Mouse (Mus musculus): ENCODE measurements at regions not wholly inside any gene's neighbourhood (a gene's known extent, or its start where the extent isn't known, plus 50 kb on each side); places are given as distances from the start of the nearest gene placed in this dataset.

- Histone ChIP-seq H3K36me3 (ENCODE audit: control insufficient read depth, insufficient read depth, low read length) (no peaks in the 10 kb centered on the region), H3K27ac (ENCODE audit: insufficient read depth, low read depth, low read length) (no peak overlapping the region), H3K4me1 (ENCODE audit: control insufficient read depth, insufficient read depth, low read length) (no peaks in the 10 kb centered on the region), H3K4me3 (ENCODE audit: insufficient read depth, low read depth, low read length) (no peak overlapping the region), H3K27me3 (replicated peaks; ENCODE audit: control insufficient read depth, insufficient read depth, low read length) (no peaks in the 10 kb centered on the region)
- WGBS = 85% methylated on average over 17 of the region's 17 CpGs
- no peak for DNase-seq
- TF ChIP-seq CTCF (conservative IDR thresholded peaks at IDR 0.05; ENCODE audit: insufficient read depth, insufficient read length, low read depth, low read length) (no peak), POLR2A (IDR thresholded peaks at IDR 0.05; ENCODE audit: low read depth, low read length) (no peak)
These were observed 97.2 kb upstream of the Cpm start for GRCm38 (mm10) chr10:117531798-117532747.

DNA sequence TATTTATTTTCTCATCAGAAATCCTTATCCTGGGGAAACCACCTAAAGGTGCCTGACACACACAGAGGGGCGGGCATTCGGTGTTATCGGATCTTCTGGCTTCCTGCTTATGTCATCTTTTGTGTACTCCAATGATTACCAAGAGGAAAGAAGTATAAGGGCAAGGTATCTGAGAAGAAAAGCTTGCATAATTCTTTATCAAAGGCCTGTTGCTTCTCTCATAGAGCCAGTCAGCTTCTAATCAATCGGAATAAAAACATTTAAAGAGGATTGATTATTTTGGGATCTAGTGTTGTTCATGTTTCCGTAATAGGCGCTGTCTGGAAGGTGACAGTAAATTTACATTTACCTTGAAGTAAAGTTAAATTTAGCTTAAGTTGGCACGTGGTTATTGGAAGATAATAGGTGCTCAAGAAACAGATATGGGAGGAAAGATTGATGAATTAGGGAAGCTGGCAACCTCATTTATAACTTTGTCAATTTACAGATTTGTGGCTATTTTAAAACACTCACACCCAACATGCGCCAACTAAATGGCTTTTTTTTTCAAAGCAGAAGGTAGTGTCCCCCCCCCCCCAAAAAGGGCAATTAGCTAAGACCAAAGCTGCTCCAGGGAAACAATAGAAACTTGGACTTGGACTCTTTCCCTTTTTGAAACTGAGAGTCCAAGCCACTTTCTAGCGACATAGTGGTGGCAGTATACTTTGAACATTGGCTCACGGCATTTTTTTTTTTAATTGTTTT is 98.3 kb upstream of the Cpm start:
- Histone ChIP-seq H3K27me3 (replicated peaks; ENCODE audit: control insufficient read depth, insufficient read depth, low read length) (no peaks in the 10 kb centered on the region), H3K4me1 (ENCODE audit: control insufficient read depth, insufficient read depth, low read length) (no peaks in the 10 kb centered on the region), H3K36me3 (ENCODE audit: control insufficient read depth, insufficient read depth, low read length) (no peaks in the 10 kb centered on the region), H3K4me3 (ENCODE audit: insufficient read depth, low read depth, low read length) (no peak overlapping the region), H3K27ac (ENCODE audit: insufficient read depth, low read depth, low read length) (no peak overlapping the region)
- 77% methylated on average over 10 of the region's 10 CpGs for WGBS
- DNase-seq = no peak
- no peak for TF ChIP-seq POLR2A (IDR thresholded peaks at IDR 0.05; ENCODE audit: low read depth, low read length)
- no peak for TF ChIP-seq CTCF (conservative IDR thresholded peaks at IDR 0.05; ENCODE audit: insufficient read depth, insufficient read length, low read depth, low read length)

DNA sequence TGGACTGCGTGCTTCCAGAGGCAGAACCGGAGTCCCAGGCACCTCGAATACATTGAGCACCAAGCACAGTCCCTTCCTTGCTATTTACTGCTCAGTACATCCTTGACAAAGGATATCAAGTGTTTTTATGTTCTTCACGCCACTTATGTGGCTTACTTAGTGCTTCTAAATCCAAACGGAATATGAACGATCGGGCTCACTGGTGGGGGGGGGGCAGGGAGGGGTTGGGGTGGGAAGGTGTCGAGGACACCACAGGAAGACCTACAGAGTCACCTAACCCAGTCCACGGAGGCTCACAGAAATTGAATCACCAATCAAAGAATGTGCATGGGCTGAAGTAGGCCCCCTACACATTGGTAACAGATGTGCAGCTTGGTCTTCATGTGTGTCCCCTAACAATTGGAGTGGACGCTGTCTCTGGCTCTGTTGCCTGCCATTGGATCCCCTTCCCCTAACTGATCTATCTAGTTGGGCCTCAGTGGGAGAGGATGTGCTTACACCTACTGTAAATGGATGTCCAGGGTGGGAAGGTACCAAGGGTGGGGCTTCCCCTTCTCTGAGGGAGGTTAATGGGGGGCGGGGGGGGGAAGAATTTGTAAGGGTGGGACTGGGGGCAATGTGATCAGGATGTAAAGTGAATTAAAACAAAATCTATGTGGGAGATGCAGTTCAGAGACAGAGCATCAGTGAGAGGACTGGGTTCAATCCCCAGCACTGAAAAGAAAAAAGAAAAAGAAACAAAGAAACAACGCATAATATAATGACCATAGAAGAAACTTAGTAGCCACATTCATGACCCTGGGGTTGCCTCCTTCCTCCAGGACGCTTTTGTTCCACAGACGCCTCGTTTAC is 99.1 kb upstream of the Cpm start:
- no peaks in the 10 kb centered on the region for H3K4me1 ChIP-seq (ENCODE audit: control insufficient read depth, insufficient read depth, low read length)
- DNase-seq = no peak
- H3K27me3 ChIP-seq (replicated peaks; ENCODE audit: control insufficient read depth, insufficient read depth, low read length) = no peaks in the 10 kb centered on the region
- H3K27ac ChIP-seq (ENCODE audit: insufficient read depth, low read depth, low read length) = no peak overlapping the region
- WGBS = 76% methylated on average over 15 of the region's 15 CpGs
- H3K36me3 ChIP-seq (ENCODE audit: control insufficient read depth, insufficient read depth, low read length) = no peaks in the 10 kb centered on the region
- TF ChIP-seq CTCF (conservative IDR thresholded peaks at IDR 0.05; ENCODE audit: insufficient read depth, insufficient read length, low read depth, low read length) (no peak), POLR2A (IDR thresholded peaks at IDR 0.05; ENCODE audit: low read depth, low read length) (no peak)
- no peak overlapping the region for H3K4me3 ChIP-seq (ENCODE audit: insufficient read depth, low read depth, low read length)

DNA sequence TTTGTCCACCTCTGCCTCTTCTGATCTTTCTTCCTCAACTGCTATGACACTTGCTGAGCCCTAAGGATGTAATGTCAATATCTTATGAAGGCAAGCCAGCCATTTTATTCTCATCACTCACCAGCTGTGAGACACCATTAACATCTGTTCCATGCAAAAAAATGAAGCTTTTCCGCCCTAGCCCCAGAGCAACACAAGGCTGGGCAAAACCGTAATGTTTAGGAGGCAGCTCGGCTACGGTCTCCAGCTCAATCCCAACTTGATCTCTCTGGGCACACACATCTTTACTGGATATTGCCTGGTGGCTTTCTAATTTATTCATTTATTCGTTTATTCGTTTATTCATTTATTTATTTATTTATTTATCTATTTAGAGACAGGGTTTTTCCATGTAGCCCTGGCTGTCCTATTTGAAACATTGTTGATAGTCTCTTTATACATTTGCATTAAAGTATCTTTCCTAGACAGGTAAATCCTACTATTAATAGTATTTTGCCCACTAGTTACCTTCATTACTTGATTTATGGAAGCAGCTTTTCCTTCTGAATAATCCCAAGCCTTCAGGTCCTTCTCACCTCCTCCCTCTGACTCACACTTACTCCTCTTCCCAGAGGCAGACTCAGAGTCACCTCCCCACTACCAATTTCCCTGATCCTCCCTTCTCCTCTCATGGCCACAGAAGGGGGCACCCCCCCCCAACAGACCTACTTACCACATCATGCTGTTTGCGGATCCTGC is 99.9 kb upstream of the Cpm start:
- DNase-seq = no peak
- 94% methylated on average over 7 of the region's 7 CpGs for WGBS
- H3K4me3 ChIP-seq (ENCODE audit: insufficient read depth, low read depth, low read length) = no peak overlapping the region
- H3K27ac ChIP-seq (ENCODE audit: insufficient read depth, low read depth, low read length) = no peak overlapping the region
- no peaks in the 10 kb centered on the region for H3K4me1 ChIP-seq (ENCODE audit: control insufficient read depth, insufficient read depth, low read length)
- no peaks in the 10 kb centered on the region for H3K27me3 ChIP-seq (replicated peaks; ENCODE audit: control insufficient read depth, insufficient read depth, low read length)
- H3K36me3 ChIP-seq (ENCODE audit: control insufficient read depth, insufficient read depth, low read length) = no peaks in the 10 kb centered on the region
- no peak for TF ChIP-seq POLR2A (IDR thresholded peaks at IDR 0.05; ENCODE audit: low read depth, low read length)
- no peak for TF ChIP-seq CTCF (conservative IDR thresholded peaks at IDR 0.05; ENCODE audit: insufficient read depth, insufficient read length, low read depth, low read length)

DNA sequence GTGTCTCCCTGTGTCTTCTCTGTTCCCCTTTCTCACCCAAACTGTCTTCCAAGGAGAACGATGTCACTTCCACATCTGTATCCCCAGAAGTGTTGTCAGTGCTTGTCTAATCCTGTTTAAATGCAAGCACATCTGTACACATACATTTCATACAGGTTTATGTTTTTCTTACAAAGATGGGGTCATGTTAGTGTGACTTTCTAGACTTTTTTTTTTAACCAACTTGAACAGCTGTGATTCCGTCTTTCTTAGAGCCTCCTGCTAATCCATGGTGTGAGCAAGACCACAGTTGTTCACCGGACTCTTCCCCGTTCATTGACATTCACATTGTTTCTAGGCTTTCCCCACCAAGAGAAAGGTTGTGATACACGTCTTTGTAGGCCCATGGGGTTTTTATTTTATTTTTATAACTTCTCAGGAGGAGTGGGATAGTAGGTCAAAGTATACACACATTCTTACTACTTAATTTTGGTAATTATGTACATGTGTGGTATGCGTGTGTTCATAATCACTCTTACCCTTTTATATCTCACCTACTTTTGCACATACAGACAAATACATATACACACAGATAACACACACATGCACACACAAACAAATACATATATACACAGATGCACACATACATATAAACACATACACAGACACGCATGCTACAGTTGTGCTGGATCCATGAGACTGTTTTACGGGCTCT is 100.6 kb upstream of the Cpm start:
- H3K36me3 ChIP-seq (ENCODE audit: control insufficient read depth, insufficient read depth, low read length) = no peaks in the 10 kb centered on the region
- H3K27me3 ChIP-seq (replicated peaks; ENCODE audit: control insufficient read depth, insufficient read depth, low read length) = no peaks in the 10 kb centered on the region
- 91% methylated on average over 8 of the region's 8 CpGs for WGBS
- no peaks in the 10 kb centered on the region for H3K4me1 ChIP-seq (ENCODE audit: control insufficient read depth, insufficient read depth, low read length)
- no peak overlapping the region for H3K4me3 ChIP-seq (ENCODE audit: insufficient read depth, low read depth, low read length)
- no peak overlapping the region for H3K27ac ChIP-seq (ENCODE audit: insufficient read depth, low read depth, low read length)
- TF ChIP-seq POLR2A (IDR thresholded peaks at IDR 0.05; ENCODE audit: low read depth, low read length) (no peak), CTCF (conservative IDR thresholded peaks at IDR 0.05; ENCODE audit: insufficient read depth, insufficient read length, low read depth, low read length) (no peak)
- DNase-seq = no peak

DNA sequence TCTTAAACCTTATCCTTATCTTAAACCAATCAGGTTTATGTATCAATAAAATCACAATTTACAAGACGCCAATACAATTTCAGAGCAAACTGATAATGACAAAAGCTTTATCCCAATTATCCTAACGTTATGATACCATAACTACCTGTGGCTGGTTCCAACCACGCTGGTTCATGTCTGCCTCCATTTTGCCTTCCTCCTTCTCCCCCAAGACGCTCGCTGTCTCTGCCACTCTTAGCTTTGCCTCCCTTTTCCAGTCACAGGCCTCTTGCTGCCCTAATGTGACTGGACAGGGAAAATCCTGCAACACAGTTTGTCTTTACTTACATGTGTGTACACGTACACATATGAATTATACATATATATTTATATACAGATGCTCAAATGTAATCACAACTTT is 101.3 kb upstream of the Cpm start:
- Histone ChIP-seq H3K4me3 (ENCODE audit: insufficient read depth, low read depth, low read length) (no peak overlapping the region), H3K36me3 (ENCODE audit: control insufficient read depth, insufficient read depth, low read length) (no peaks in the 10 kb centered on the region), H3K4me1 (ENCODE audit: control insufficient read depth, insufficient read depth, low read length) (no peaks in the 10 kb centered on the region), H3K27ac (ENCODE audit: insufficient read depth, low read depth, low read length) (no peak overlapping the region), H3K27me3 (replicated peaks; ENCODE audit: control insufficient read depth, insufficient read depth, low read length) (no peaks in the 10 kb centered on the region)
- TF ChIP-seq POLR2A (IDR thresholded peaks at IDR 0.05; ENCODE audit: low read depth, low read length) = no peak
- TF ChIP-seq CTCF (conservative IDR thresholded peaks at IDR 0.05; ENCODE audit: insufficient read depth, insufficient read length, low read depth, low read length) = no peak
- WGBS = 89% methylated on average over 6 of the region's 6 CpGs
- DNase-seq = no peak

All from kidney, adult 2 months (tissue).